Mouse (Mus musculus): ENCODE data around the gene Thoc5.

The Thoc5 gene

GRCm38 (mm10) chr11:4894848-4895816 is at the start of gene Thoc5:
Thoc5 (plus strand) TSS chr11:4895320.
- peak; percentile 89 for DNase-seq (ENCODE audit: extremely low spot score, low spot score)

- DNase-seq (ENCODE audit: extremely low spot score, low spot score) = no peak
Observed at GRCm38 (mm10) chr11:4848483-4849248, 46.5 kb upstream of the Thoc5 start.

DNA sequence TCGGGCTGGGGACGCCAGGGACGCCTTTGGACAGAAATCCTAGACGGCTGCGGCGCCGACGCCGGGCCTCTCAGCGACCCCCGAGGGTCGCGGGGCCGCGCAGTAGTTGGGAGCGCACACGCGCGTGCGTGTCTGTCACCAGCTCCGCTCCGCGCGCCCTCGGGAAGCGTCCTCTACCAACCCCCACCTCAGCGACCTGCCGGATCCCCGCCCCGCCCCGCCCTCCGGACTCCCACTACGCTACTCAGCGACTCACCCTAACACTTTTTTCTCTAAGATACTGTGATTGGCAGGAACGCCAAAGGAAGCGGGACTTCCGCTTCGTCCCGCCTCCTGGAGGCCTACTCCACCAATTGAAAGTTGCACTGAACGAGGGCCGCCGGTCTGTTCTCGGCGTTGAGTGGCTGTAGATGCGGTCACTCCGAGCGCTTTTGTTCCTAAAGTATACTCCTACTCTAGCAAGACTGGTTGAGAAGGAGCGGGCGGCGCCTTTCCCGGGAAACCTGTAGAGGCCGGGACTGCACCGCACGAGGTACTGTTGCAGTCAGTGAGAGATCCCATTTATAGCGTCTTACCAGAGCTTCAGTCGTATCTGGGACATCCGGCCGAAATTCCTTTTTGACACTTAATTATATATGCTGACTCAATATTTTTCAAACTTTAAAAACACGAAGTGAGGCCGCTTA is 45.7 kb upstream of the Thoc5 start, which contains the start of gene Nf2:
Gene Nf2 (minus strand): TSS at position 279 of the 686 bp plus-strand sequence.
- peak; percentile 96 for DNase-seq (ENCODE audit: extremely low spot score, low spot score)

DNA sequence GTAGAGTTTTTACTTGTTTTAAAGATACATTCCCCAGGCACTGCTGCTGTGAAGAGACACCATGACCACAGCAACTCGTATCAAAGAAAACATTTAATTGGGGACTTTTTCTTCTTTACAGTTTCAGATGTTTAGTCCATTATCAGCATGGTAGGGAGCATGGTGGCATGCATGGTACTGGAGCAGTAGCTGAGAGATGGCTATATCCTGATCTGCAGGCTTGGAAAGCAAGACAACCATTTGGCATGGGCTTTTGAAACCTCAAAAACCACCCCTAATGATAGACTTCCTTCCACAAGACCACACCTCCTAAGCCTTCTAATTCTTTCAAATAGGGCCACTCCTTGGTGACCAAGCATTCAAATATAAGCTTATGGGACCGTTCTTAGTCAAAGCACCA is 44.7 kb upstream of the Thoc5 start:
- DNase-seq (ENCODE audit: extremely low spot score, low spot score) = no peak

DNA sequence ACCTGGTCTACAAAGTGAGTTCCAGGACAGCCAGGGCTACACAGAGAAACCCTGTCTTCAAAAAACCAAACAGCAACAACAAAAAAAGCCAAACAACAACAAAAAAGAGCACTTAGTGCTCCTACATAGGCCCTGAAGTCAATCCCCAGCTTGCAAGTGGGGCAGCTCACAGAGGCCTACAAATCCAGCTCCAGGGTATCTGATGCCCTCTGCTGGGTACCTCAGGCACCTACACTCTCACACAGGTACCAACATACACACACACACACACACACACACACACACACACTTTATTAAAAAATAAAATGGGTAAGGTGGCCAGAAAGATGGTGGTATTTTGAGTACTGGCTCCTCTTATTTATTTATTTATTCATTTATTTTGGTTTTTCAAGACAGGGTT is 42.1 kb upstream of the Thoc5 start:
- no peak for DNase-seq (ENCODE audit: extremely low spot score, low spot score)

DNA sequence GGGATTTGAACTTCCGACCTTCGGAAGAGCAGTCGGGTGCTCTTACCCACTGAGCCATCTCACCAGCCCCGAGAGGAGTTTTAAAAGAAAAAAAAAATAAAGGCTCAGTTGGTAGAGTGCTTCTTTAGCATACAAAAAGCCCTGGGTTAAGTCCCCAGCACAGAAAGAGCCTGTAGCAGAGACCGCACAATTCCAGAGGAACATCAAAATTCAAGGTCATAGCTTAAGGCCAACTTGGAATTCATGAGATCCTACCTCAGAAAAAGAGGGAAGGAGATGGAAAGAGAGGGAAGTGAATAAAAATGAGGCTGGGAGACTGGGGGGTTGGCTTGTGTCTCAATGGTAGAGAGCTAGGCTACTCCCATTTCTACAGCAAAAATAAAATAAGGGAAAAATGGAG is 40.9 kb upstream of the Thoc5 start:
- no peak for DNase-seq (ENCODE audit: extremely low spot score, low spot score)

DNA sequence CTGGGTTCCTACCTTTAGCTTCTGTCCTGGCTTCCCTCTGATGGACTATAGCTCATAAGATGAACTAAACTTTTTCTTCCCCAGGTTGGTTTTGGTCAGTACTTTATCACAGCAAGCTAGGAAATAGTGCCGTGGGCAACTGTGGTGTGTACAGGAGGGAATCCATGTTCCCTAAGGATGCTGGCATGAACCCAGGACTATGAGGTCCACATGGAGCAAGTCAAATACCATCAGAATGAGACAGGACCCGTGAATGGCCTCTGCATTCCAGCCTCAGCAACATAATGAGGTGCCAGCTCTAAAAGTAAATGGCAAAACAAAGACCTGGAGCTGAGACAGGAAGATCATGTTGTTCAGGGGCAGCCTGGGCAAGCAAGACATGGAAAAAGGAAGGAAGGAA is 36.7 kb upstream of the Thoc5 start:
- DNase-seq (ENCODE audit: extremely low spot score, low spot score) = no peak

DNA sequence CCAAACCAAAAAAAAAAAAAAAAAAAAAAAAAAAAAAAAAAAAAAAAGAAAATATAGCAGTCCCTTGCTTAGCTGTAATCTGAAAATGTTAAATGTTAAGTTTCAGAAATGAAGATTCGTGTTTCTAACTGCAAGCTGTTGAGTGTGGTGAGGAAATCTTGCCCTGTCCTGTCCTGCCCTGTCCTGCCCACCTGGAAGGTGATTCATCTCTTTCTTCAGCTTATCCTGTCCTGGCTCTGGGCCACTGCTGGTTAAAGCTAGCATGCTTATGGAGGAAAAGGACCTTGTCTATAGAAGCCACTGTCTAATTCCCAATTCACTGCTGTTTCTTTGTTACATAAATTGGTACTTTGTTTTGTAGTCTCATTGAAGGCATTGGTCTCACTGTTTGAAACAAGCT is 34.1 kb upstream of the Thoc5 start:
- no peak for DNase-seq (ENCODE audit: extremely low spot score, low spot score)

DNA sequence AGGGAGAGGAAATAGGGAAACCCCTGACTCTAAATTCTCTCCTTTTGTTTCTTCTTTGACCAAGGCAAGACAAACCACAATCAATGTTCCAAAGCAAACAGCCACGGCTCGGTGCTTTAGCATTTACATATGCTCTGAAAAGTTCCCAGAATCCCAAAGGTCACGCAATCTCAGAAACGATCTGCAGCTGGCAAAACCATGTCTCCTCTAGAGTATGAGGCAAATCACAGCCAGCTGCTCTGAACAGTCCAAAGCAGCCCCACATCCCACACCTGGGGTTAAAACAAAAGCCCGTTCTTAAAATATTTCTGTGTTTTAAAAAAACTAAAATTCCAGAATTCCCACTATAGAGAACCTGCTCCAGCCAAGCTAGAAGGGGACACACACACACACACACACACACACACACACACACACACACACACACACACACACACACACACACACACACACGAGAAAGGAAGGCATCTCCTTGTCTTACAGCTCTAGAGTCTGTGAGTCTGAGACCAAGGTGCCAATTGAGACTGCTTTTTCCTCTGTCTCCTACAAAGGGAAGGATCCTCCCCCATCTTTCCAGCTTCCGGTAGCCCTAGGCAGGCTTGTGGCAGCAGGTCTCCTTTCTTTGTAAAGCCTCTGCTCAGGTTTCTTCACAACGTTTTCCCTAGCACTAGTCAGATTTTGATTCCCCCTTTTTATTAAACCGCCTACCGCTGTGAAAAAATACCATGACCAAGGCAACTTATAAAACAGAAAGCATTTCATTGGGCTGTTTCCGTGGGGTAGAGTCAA is 33.1 kb upstream of the Thoc5 start:
- no peak for DNase-seq (ENCODE audit: extremely low spot score, low spot score)

DNA sequence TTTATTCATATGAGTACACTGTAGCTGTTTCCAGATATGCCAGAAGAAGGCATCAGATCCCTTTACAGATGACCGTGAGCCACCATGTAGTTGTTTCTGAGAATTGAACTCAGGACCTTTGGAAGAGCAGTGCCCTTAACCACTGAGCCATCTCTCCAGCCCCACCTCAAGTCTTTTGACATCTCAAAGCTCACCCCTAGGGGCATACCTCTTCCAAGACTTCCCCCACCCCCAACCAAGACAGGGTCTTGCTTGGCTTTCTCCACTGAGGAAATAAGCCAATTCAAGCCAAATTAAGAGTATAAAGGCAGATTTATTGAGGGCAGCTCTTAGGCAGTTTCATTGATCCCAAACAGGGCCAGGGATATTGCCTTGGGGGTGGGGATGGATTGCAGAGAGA is 32.4 kb upstream of the Thoc5 start:
- no peak for DNase-seq (ENCODE audit: extremely low spot score, low spot score)

GRCm38 (mm10) chr11:4865645-4866251 is 29.4 kb upstream of the Thoc5 start:
- DNase-seq (ENCODE audit: extremely low spot score, low spot score) = peak; percentile 47

DNA sequence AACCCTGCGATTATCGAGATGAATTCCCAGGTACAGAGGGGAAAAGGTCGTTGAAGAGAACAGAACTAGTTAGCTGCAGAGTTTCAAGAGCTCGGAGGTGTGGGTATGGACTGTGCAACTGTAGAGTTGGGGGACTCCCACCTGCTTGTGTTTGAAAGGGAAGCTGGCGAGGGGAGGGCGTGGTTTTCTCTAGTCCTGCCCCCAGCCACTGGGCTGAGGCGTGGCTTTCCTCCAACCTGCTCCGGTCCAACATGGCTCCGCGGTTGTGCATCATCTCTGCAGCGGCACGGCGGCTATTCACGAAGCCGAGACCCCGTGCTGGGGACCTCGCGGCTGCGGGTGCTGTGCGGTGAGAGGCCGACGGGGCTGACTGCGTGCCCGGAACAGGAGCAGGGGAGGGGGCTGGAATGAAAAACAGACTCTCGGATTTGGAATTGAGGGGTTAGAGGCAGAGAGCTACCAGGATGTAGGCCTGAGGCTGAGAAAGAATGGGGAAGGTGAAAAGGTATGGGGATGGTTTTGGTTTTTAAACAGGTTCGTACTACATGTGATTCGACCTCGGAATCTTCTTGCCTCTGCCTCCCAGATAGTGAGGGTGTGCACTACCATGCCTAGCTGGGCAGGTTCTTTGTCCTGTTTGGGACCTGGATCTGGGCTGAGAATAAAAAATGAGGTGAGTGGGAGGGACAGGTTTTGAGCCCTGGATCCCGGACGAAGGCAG is 21.2 kb upstream of the Thoc5 start, which contains the start of gene Nipsnap1:
Gene Nipsnap1 (plus strand): TSS at position 197 of the 721 bp plus-strand sequence.
- peak; percentile 82 for DNase-seq (ENCODE audit: extremely low spot score, low spot score)

GRCm38 (mm10) chr11:4874551-4874950 is 20.6 kb upstream of the Thoc5 start:
- peak; percentile 48 for DNase-seq (ENCODE audit: extremely low spot score, low spot score)

GRCm38 (mm10) chr11:4881087-4881486 is 14.0 kb upstream of the Thoc5 start:
- no peak for DNase-seq (ENCODE audit: extremely low spot score, low spot score)

GRCm38 (mm10) chr11:4882892-4883627 is 12.1 kb upstream of the Thoc5 start:
- DNase-seq (ENCODE audit: extremely low spot score, low spot score) = peak; percentile 23

- DNase-seq (ENCODE audit: extremely low spot score, low spot score) = peak; percentile 65
Observed at GRCm38 (mm10) chr11:4885385-4885903, 9.7 kb upstream of the Thoc5 start.

DNA sequence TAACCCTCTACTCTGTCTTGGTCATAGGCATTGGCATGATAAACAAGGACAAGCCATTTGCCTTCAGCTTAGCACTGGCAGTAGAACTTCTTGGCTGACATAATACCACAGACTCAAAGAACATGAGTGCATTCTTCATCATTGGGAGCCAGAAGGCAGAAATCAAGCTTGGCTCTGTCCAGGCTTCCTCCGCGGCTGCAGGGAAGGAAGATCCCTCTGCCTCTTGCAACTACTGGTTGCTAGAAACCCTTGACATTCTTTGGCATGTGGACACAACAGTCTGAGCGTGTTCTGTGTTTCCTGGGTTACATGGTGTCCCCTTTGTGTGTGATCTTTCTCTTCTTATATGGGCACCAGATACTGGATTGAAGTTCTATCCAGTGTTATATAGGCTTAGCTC is 8.1 kb upstream of the Thoc5 start:
- DNase-seq (ENCODE audit: extremely low spot score, low spot score) = no peak

DNA sequence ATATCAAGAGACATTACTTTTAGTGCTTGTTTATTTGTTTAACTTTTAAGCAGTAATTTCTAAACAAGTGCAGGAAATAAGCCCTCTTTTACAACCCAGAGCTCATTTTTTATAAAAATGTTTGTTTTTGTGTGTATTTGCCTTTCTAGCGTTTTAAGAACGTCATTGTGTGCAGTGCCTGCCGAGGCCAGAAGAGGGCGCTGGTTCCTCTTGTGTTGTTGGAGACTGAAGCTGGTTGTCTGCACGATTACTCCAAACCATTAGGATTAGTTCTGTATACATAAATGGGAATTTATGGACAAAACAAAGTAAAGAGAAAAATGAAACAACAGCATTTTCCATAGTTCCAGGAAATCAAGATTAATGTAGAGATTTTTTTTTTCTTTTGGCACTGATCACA is 5.3 kb downstream of the Thoc5 start:
- no peak for DNase-seq (ENCODE audit: extremely low spot score, low spot score)

GRCm38 (mm10) chr11:4901956-4902355 is 6.8 kb downstream of the Thoc5 start:
- no peak for DNase-seq (ENCODE audit: extremely low spot score, low spot score)

Measured in neural tube, embryonic 10.5 days (tissue).